Comparison of ENCODE assay signal across 7 mouse cellular contexts in the genomic region with DNA sequence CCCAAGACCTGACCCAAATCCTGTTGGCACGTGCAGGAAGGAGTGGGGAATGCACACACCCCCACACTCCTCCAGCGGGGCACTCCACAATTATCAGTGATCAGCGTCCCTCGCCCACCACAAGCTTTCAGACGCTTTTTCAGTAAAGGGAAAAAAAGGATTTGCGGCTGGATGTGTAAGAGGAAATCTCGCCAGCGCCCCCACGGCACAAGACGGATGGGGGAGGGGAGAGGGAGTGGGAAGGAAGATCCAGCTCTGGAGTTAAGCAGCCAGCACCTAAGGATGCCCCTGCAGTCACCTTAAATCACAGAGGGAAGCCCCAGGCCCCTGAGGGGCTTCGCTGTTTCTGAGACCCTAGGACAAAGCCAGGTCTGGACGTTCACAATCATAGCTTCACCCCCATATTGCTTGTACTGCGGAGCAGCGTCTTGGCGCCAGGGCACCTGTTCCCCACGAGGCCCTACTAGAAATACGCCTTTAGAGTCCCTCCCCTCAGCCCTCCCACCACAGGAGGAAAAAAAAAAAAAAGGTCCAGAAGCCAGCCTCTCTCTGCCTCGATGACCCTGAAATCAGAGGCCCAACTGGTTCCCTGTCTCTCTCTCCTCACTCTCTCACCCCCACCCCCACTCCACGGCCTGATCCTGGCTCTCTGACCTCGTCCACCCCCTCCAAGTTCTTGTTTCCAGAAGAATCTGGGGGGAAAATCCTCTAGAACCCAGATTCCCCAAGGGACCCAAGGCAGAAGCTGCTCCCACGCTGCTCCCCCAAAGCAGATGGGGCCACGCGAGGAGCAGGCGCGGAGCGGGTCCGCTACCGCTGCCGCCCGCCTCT. TPM values are rescaled to one million over a fixed set of nuclear protein-coding genes. Genes with fewer than 3 reads are reported as not detected.
DNase-seq lines count a peak whose midpoint lies in the region; ATAC-seq lines count a peak whose summit lies in the region.

No protein-coding gene starts in this region.

- ATAC-seq in liver, embryonic 11.5 days (replicated peaks; ENCODE audit: low FRiP score) = no peak
- no peak for ATAC-seq in forebrain, embryonic 12.5 days (ENCODE audit: low FRiP score)

- H3K27ac ChIP-seq in liver, embryonic 11.5 days (ENCODE audit: low read depth, low read length) = no peak overlapping the region
- H3K27ac ChIP-seq in forebrain, embryonic 12.5 days = no peak overlapping the region
- no peak overlapping the region for H3K27ac ChIP-seq in limb, embryonic 10.5 days

- no peaks in the 10 kb centered on the region for H3K9me3 ChIP-seq in liver, embryonic 11.5 days (ENCODE audit: control insufficient read depth, low read length)
- H3K9me3 ChIP-seq in forebrain, embryonic 12.5 days = no peaks in the 10 kb centered on the region
- no peaks in the 10 kb centered on the region for H3K9me3 ChIP-seq in limb, embryonic 10.5 days (replicated peaks)

- 6% methylated on average over 30 of the region's 30 CpGs for WGBS in liver, embryonic 11.5 days
- WGBS in forebrain, embryonic 12.5 days = 3% methylated on average over 30 of the region's 30 CpGs
- 8% methylated on average over 30 of the region's 30 CpGs for WGBS in limb, embryonic 10.5 days

- no peak for DNase-seq in liver, embryonic 11.5 days (ENCODE audit: low spot score)
- no peak for DNase-seq in liver
- no peak for DNase-seq in limb, embryonic 10.5 days (ENCODE audit: low spot score)
- peak; percentile 54 for DNase-seq in retina, postnatal 1 day
- no peak for DNase-seq in ovary, postnatal 10 days (ENCODE audit: low spot score)
- no peak for DNase-seq in thymus, postnatal 10 days (ENCODE audit: low spot score in 2 of 2)

- H3K4me2 ChIP-seq in liver, embryonic 11.5 days = peak overlapping the region; percentile 76
- peak overlapping the region; percentile 69 for H3K4me2 ChIP-seq in forebrain, embryonic 12.5 days

- H3K27me3 ChIP-seq in liver, embryonic 11.5 days (replicated peaks; ENCODE audit: control insufficient read depth, insufficient read depth, low read length) = peaks cover 65% of the 10 kb centered on the region
- H3K27me3 ChIP-seq in forebrain, embryonic 12.5 days = peaks cover 82% of the 10 kb centered on the region
- H3K27me3 ChIP-seq in limb, embryonic 10.5 days (ENCODE audit: low read depth, poor library complexity, severe bottlenecking) = peaks cover 81% of the 10 kb centered on the region

- H3K9ac ChIP-seq in liver, embryonic 11.5 days (ENCODE audit: low read depth, low read length) = no peak overlapping the region
- peak overlapping the region; percentile 55; the same call in 1 of the 2 replicates for H3K9ac ChIP-seq in forebrain, embryonic 12.5 days

- H3K4me3 ChIP-seq in liver, embryonic 11.5 days (ENCODE audit: low read depth, low read length) = peak overlapping the region; percentile 47
- peak overlapping the region; percentile 51 for H3K4me3 ChIP-seq in forebrain, embryonic 12.5 days (replicated peaks)
- H3K4me3 ChIP-seq in limb, embryonic 10.5 days = peak overlapping the region; percentile 60

- H3K4me1 ChIP-seq in liver, embryonic 11.5 days (replicated peaks; ENCODE audit: control insufficient read depth, insufficient read depth, low read length) = no peaks in the 10 kb centered on the region; the same call in 1 of the 2 replicates
- H3K4me1 ChIP-seq in forebrain, embryonic 12.5 days = peaks cover 27% of the 10 kb centered on the region
- H3K4me1 ChIP-seq in limb, embryonic 10.5 days = peaks cover 20% of the 10 kb centered on the region

- H3K36me3 ChIP-seq in liver, embryonic 11.5 days (ENCODE audit: control insufficient read depth, insufficient read depth, low read length) = no peaks in the 10 kb centered on the region
- no peaks in the 10 kb centered on the region for H3K36me3 ChIP-seq in forebrain, embryonic 12.5 days (replicated peaks)
- H3K36me3 ChIP-seq in limb, embryonic 10.5 days = no peaks in the 10 kb centered on the region

RNA-seq across cellular contexts. Expression of gene Camk2b, which starts 1.7 kb away (rescaled TPM):
- 0.99 and 1.0 TPM in 2 replicates for polyA plus RNA-seq in liver, embryonic 11.5 days (2014; fragmentation: Nextera tagmentation; extraction: Ambion mirVana)
- polyA plus RNA-seq in forebrain, embryonic 12.5 days (2016; fragmentation: Nextera tagmentation; extraction: Ambion mirVana) = 11.0 and 11.7 TPM in 2 replicates
- 0.35 and 0.68 TPM in 2 replicates for polyA plus RNA-seq in limb, embryonic 10.5 days (2016; fragmentation: Nextera tagmentation; extraction: Ambion mirVana)
